Mouse (Mus musculus) bone marrow, adult 2 months (tissue): ENCODE data around the gene Wnk4. TPM values are rescaled to one million over a fixed set of nuclear protein-coding genes. Genes with fewer than 3 reads are reported as not detected.

Experiments
- H3K27ac ChIP-seq: fragments of 200-500 bp; 2 replicates; pipeline ENCODE4 v1.5.1; 2012; ENCODE audit warnings: low read depth, mild to moderate bottlenecking, control low read depth, inconsistent platforms, low read length; ENCODE audit not compliant: control insufficient read depth, poor library complexity, insufficient read depth
- H3K4me1 ChIP-seq: fragments of 200-500 bp; 2 replicates; pipeline ENCODE4 v1.6.1; 2011; ENCODE audit warnings: low read length; ENCODE audit not compliant: control insufficient read depth, insufficient read depth
- H3K4me3 ChIP-seq: fragments of 200-500 bp; replicated peaks from 2 replicates; pipeline ENCODE3; 2011; ENCODE audit warnings: mild to moderate bottlenecking, low read depth, low read length, control low read depth; ENCODE audit not compliant: control insufficient read depth
- CTCF ChIP-seq: fragments of 200-500 bp; IDR thresholded peaks from 2 replicates; pipeline ENCODE4 v1.5.1; 2011; ENCODE audit warnings: low read length, control low read depth; ENCODE audit not compliant: control insufficient read depth, insufficient read depth
- POLR2A ChIP-seq: fragments of 200-500 bp; IDR thresholded peaks from 2 replicates; pipeline ENCODE4 v1.6.1; 2011; ENCODE audit warnings: low read depth, mild to moderate bottlenecking, control low read depth, low read length, borderline replicate concordance; ENCODE audit not compliant: control insufficient read depth
- WGBS: fragments of 180-500 bp; shearing (Covaris S2); methylation state at CpG from one replicate; pipeline ENCODE4 v1.1.7; 2018; 5-methylcytosine and 5-hydroxymethylcytosine counted together
- polyA plus RNA-seq: library from polyadenylated mRNA; stranded (reverse); fragments of >200 nt; gene quantifications from 2 replicates; pipeline ENCODE4 v1.2.4, GENCODE M21; 2011; ENCODE audit warnings: low replicate concordance; ENCODE audit not compliant: missing spikeins, insufficient read depth, insufficient read length

The Wnk4 gene
- polyA plus RNA-seq, 1 experiment: 19.8 TPM

DNA sequence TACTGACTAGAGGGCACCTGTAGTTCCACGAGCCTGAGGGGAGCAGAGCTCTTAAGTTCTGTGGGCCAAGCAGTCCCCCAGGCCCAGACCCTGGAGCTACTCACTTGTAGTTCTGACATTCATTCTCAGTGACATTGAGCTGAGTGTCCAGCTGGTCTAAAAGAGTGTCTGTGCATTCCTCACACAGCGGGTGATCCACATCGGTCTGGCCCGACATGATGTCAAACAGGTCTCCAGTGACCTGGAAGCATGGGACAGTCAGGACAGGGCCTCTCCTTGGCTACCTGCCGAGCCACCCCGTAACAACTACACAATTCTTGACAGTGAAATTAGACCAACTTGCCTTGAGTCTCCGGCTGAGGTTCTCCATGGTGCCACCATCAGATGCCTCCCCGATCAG lies 34.8 kb downstream of the Wnk4 start:
- TF ChIP-seq POLR2A (no peak), CTCF (no peak)
- Histone ChIP-seq H3K4me3 (no peak overlapping the region), H3K27ac (no peak overlapping the region), H3K4me1 (no peaks in the 10 kb centered on the region; the same call in 1 of the 2 replicates)
- 96% methylated on average over 8 of the region's 8 CpGs for WGBS

DNA sequence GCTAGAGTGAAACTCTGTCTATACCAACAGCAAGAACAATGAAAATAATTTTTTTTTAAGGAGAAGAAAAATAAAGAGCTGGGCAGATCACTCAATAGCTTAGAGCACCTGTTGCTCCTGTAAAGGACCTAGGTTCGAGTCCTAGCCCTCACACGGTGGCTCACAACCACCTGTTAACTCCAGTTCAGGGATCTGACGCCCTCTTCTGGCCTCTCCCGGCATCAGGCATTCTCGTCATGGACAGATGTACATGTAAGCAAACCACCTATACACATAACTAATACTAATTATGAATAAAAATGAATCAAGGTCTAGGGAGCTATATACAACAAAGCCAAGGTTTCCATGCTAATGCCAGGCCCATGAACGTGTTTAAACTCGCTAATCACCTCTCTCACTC lies 40.5 kb downstream of the Wnk4 start:
- WGBS: 57% methylated on average over 7 of the region's 7 CpGs
- no peak overlapping the region for H3K27ac ChIP-seq
- peak overlapping the region; percentile 77 for H3K4me3 ChIP-seq
- H3K4me1 ChIP-seq: no peaks in the 10 kb centered on the region; the same call in 1 of the 2 replicates
- TF ChIP-seq CTCF: peak; percentile 43
- no peak for TF ChIP-seq POLR2A

DNA sequence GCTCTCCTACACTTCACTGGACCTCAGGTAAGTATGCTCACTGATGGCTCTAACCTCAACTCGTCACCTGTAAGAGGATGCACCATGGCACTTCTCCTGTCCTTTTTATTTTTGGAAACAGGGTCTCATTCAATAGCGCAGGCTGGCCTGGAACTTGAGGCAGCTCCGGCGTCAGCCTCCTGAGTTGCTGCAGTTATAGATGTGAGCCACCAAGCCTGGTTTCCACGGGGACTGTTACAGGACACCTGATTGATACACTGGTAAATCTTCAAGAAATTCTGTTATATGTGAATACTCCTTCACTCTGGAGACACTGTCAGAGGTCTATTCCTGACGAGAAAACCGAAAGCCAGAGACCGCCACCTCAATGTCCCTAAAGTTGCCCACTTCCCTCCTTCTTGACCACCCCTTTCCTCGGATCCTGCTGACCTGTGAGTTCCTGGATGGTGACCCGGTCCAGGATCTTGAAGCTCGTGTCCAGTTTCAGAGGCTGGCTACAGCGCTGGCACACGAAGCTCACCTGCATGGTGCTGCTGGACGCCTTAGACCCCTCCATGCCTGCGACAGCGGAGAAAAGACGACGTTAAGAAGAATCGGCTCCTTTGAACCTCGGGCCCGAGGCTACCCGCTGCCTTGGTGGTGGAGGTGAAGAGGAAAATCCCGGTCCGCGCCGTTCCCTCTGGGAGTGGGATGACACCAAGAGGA lies 41.1 kb downstream of the Wnk4 start:
- no peak for TF ChIP-seq POLR2A
- TF ChIP-seq CTCF: no peak
- 8% methylated on average over 26 of the region's 26 CpGs for WGBS
- H3K27ac ChIP-seq: peak overlapping the region; percentile 60

DNA sequence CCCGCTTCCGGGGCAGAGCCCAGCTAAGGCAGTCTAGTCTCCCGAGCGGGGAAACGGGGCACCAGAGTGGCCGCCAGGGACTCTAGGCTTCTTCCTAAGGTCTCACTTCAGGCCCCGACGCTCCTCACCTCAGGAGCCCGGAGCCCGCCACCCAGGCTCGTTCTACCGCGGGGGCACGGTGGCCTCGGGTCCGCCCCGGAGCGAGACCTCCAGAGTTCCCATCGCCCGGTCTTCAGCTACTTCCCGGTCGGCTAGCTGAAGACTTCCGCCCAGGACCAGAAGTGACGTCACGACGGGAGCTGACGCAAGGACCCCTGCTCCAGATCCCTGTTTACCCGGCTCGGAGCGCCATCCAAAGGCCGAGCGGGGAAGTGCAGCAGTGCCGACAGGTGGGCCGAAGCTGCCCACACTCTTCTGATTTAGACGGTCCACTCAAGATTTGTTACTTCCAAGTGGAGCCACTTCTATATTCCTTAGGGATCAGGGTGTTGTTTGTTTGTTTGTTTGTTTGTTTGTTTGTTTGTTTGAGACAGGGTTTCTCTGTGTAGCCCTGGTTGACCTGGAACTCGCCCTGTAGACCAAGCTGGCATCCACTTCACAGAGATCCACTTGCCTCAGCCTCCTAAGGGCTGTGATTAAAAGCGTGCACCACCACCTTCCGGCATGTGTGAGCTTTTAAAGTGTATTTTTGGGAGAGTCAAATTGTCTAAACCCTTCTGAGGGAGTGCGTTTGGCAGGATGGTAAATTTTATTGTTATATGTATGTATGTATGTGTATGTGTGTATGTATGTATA lies 41.8 kb downstream of the Wnk4 start, which contains the start of gene Becn1:
Gene Becn1, minus strand, starts transcription at position 283 of the 795 bp plus-strand sequence.
- TF ChIP-seq CTCF (peak; percentile 86), POLR2A (peak; percentile 77; the same call in 1 of the 2 replicates)
- peak within 1 kb of the TSS; percentile 60 for H3K27ac ChIP-seq
- peak within 1 kb of the TSS; percentile 77 for H3K4me3 ChIP-seq
- 7% methylated on average over 39 of the region's 39 CpGs for WGBS
- no peaks in the 10 kb centered on the region; the same call in 1 of the 2 replicates for H3K4me1 ChIP-seq

More for the DNA sequence above, 41.1 kb downstream of the Wnk4 start:
- Histone ChIP-seq H3K4me3 (peak overlapping the region; percentile 77), H3K4me1 (no peaks in the 10 kb centered on the region; the same call in 1 of the 2 replicates)

DNA sequence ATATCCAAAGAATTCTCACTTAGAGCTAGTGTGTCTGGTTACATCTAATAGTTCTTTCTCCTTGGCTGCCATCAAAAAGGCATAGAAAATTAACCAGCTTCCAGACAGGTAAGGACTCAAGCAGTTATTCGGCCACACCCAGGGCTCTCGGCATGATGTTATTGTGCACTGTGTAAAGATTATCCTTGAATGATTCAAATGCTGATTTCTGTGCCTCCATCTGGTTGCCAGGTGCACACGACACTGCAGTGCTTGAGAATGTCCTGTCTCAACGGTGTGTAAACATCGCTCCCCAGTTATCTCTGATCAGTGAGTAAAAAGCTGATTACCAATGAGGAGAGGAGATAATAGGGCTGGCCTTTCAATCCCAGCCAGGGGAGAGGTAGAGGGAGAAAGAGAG lies 47.4 kb downstream of the Wnk4 start:
- no peak overlapping the region for H3K27ac ChIP-seq
- TF ChIP-seq POLR2A (no peak), CTCF (no peak)
- WGBS: 52% methylated on average over 5 of the region's 5 CpGs
- no peak overlapping the region for H3K4me3 ChIP-seq
- H3K4me1 ChIP-seq: no peaks in the 10 kb centered on the region

DNA sequence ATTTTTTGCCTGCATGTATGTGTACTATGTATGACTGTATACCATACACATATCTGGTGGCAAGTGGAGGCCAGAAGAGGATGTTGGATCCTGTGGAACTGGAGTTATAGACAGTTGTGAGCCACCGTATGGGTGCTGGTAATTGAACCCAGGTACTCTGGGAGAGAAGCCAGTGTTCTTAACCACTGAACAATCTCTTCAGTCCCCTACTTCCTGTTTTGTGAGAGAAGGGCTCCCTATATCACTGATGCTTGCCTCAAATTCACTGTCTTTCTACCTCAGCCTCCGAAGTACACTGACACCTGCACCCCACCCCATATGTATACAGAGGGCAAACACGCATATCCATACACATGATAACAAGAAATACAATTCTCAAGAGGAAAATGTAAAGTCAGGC lies 50.7 kb downstream of the Wnk4 start:
- 54% methylated on average over 3 of the region's 3 CpGs for WGBS
- TF ChIP-seq CTCF: no peak
- TF ChIP-seq POLR2A: no peak
- Histone ChIP-seq H3K4me3 (no peak overlapping the region), H3K4me1 (peaks cover 1% of the 10 kb centered on the region; the same call in 1 of the 2 replicates), H3K27ac (no peak overlapping the region)

DNA sequence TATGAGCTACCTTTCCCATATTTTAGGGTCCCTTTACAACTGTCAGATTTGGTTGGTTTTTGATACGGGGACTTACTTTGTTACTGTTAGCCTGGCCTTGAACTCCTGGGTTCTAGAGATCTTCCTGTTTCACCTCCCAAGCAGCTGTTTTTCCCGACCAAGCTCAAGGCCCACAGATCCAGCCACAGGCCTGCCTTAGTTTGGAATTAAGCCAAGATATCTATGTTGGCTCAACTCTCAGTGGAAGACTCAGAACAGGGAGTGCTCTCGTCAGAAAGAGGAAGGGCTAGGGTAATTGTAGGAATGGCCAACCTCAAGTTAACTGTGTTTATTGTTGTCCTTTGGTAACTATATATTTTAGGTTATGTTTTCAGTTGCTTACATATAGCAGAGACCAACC lies 51.8 kb downstream of the Wnk4 start:
- H3K4me1 ChIP-seq: peaks cover 3% of the 10 kb centered on the region; the same call in 1 of the 2 replicates
- H3K27ac ChIP-seq: no peak overlapping the region
- no peak for TF ChIP-seq CTCF
- 36% methylated on average over 3 of the region's 3 CpGs for WGBS
- H3K4me3 ChIP-seq: no peak overlapping the region

DNA sequence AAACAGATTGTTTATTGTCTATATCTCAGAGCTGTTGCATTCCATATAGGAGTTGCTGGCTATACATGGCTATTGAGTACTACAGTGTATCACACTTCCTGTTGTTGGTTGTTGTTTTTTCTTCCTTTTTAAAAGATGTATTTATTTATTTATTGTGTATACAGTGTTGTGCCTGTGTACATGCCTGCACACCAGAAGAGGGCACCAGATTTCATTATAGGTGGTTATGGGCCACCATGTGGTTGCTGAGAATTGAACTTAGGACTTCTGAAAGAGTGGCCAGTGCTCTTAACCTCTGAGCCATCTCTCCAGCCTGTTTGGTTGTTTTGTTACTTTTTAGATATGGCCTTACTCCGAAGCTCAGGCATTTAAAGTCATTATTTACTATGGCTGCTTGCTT lies 54.2 kb downstream of the Wnk4 start:
- 95% methylated on average over 1 of the region's 1 CpGs for WGBS
- TF ChIP-seq POLR2A (no peak), CTCF (no peak)
- Histone ChIP-seq H3K4me3 (no peak overlapping the region), H3K4me1 (peaks cover 3% of the 10 kb centered on the region; the same call in 1 of the 2 replicates), H3K27ac (no peak overlapping the region)
